Comparison of ENCODE assay signal across 22 mouse cellular contexts in the genomic region with DNA sequence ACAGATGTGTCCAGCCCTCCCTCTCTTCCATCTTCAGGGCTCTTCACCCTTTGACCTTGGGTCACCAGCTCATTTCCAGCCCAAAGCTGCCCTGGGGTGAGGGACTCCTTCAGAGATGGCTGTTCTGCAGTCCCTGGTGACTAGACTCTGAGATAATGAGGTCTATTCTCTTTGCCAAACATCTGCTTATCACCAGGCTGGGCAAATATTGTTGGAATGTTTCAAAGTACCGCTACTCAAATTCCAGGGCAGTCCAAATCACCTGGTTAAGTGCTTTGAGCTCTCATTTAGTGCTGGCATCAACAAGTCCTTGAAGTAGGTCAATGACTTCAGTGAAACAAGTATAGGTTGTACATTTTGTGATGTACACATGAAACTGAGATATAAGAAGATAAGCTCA. TPM values are rescaled to one million over a fixed set of nuclear protein-coding genes. Genes with fewer than 3 reads are reported as not detected.
DNase-seq lines count a peak whose midpoint lies in the region; ATAC-seq and TF ChIP-seq lines count a peak whose summit lies in the region.
"Had no signal": no experiment of that assay in that cellular context is flagged by ENCODE, and none has a peak within 500 bp of the region (broad histone marks: within the 10 kb centered on the region; RNA-seq: fewer than 3 reads in every experiment).

No protein-coding gene starts in this region.

- no peak overlapping the region for H3K9ac ChIP-seq in liver, postnatal 0 days (replicated peaks)
- no peak overlapping the region for H3K9ac ChIP-seq in liver, embryonic 11.5 days (ENCODE audit: low read depth, low read length)
- H3K9ac ChIP-seq: forebrain, embryonic 13.5 days; forebrain, postnatal 0 days; heart, embryonic 13.5 days; hindbrain, embryonic 15.5 days had no signal

- WGBS in liver, postnatal 0 days (ENCODE audit: insufficient replicate concordance) = 49% methylated on average over 1 of the region's 1 CpGs
- 33% methylated on average over 1 of the region's 1 CpGs for WGBS in liver, embryonic 11.5 days

- H3K4me2 ChIP-seq in liver, postnatal 0 days (ENCODE audit: low read depth, low read length) = no peak overlapping the region
- H3K4me2 ChIP-seq in liver, embryonic 11.5 days = no peak overlapping the region
- H3K4me2 ChIP-seq: forebrain, embryonic 13.5 days; heart, embryonic 13.5 days; hindbrain, embryonic 15.5 days had no signal

- H3K9me3 ChIP-seq in liver, postnatal 0 days (ENCODE audit: low read length) = no peaks in the 10 kb centered on the region
- H3K9me3 ChIP-seq in liver, embryonic 11.5 days (ENCODE audit: control insufficient read depth, low read length) = no peaks in the 10 kb centered on the region
- H3K9me3 ChIP-seq: embryonic facial prominence, embryonic 10.5 days; forebrain, embryonic 13.5 days; G1E; heart, embryonic 13.5 days; hindbrain, embryonic 15.5 days had no signal

- ATAC-seq in liver, postnatal 0 days = peak; percentile 77
- no peak for ATAC-seq in liver, embryonic 11.5 days (replicated peaks; ENCODE audit: low FRiP score)
- ATAC-seq: CD4-positive, CD25-positive, alpha-beta regulatory T cell, adult 4 months; forebrain, embryonic 13.5 days; forebrain, postnatal 0 days had no signal

- H3K27ac ChIP-seq in liver, postnatal 0 days (ENCODE audit: low read depth) = peak overlapping the region; percentile 44
- H3K27ac ChIP-seq in liver, embryonic 11.5 days (ENCODE audit: low read depth, low read length) = no peak overlapping the region
- H3K27ac ChIP-seq: embryonic facial prominence, embryonic 10.5 days; forebrain, embryonic 13.5 days; heart, embryonic 13.5 days; hindbrain, embryonic 15.5 days had no signal

- peak; percentile 14 for DNase-seq in embryo, embryonic 10 days (ENCODE audit: low spot score)
- DNase-seq in embryo, embryonic 9.5 days (ENCODE audit: extremely low spot score) = no peak
- peak; percentile 46 for DNase-seq in kidney, adult 9 months
- DNase-seq in kidney, adult 18-20 months = no peak
- DNase-seq in liver, postnatal 0 days = no peak
- no peak for DNase-seq in liver, embryonic 11.5 days (ENCODE audit: low spot score)
- peak; percentile 49 for DNase-seq in yolk sac, embryonic 10.5 days (ENCODE audit: low spot score)
- DNase-seq: adrenal gland, adult 8-10 months; adrenal gland, postnatal 36 days; B cell, adult 2 months; cerebellum, adult 2 months; cerebellum, postnatal 10 days; forebrain, postnatal 0 days; gastrocnemius, postnatal 14 days; heart, postnatal 36 days had no signal

- no peak for TF ChIP-seq CTCF in liver, postnatal 0 days (IDR thresholded peaks at IDR 0.05; ENCODE audit: low read depth)

- no peak overlapping the region for H3K4me3 ChIP-seq in liver, postnatal 0 days (ENCODE audit: low read depth, low read length)
- H3K4me3 ChIP-seq in liver, embryonic 11.5 days (ENCODE audit: low read depth, low read length) = no peak overlapping the region
- H3K4me3 ChIP-seq: embryonic facial prominence, embryonic 10.5 days; forebrain, embryonic 13.5 days; heart, embryonic 13.5 days; hindbrain, embryonic 15.5 days had no signal

- no peaks in the 10 kb centered on the region for H3K36me3 ChIP-seq in liver, postnatal 0 days (replicated peaks; ENCODE audit: insufficient read depth, low read length)
- H3K36me3 ChIP-seq in liver, embryonic 11.5 days (ENCODE audit: control insufficient read depth, insufficient read depth, low read length) = no peaks in the 10 kb centered on the region
- H3K36me3 ChIP-seq: embryonic facial prominence, embryonic 10.5 days; G1E; heart, embryonic 13.5 days; hindbrain, embryonic 15.5 days had no signal

- H3K27me3 ChIP-seq in liver, postnatal 0 days (ENCODE audit: insufficient read depth, low read length) = no peaks in the 10 kb centered on the region
- no peaks in the 10 kb centered on the region for H3K27me3 ChIP-seq in liver, embryonic 11.5 days (replicated peaks; ENCODE audit: control insufficient read depth, insufficient read depth, low read length)
- H3K27me3 ChIP-seq: forebrain, embryonic 13.5 days; heart, embryonic 13.5 days; hindbrain, embryonic 15.5 days had no signal

- TF ChIP-seq EP300 in liver, postnatal 0 days (IDR thresholded peaks at IDR 0.05; ENCODE audit: low read depth) = 0 out of 2 replicates have a peak, but pooled peaks have one; percentile 21

- H3K4me1 ChIP-seq in liver, postnatal 0 days (ENCODE audit: insufficient read depth) = no peaks in the 10 kb centered on the region
- H3K4me1 ChIP-seq in liver, embryonic 11.5 days (replicated peaks; ENCODE audit: control insufficient read depth, insufficient read depth, low read length) = no peaks in the 10 kb centered on the region
- H3K4me1 ChIP-seq: embryonic facial prominence, embryonic 10.5 days; forebrain, embryonic 13.5 days; hindbrain, embryonic 15.5 days had no signal

RNA-seq across cellular contexts. Expression of a gene that starts 57.3 kb away (rescaled TPM):
- polyA plus RNA-seq in liver, postnatal 0 days (2015; fragmentation: Nextera tagmentation; extraction: Ambion mirVana) = not detected in 2 replicates
- 0.16 TPM in 1 of 2 replicates, not detected in the other for polyA plus RNA-seq in liver, embryonic 11.5 days (2014; fragmentation: Nextera tagmentation; extraction: Ambion mirVana)
- polyA plus RNA-seq: CD4-positive, CD25-positive, alpha-beta regulatory T cell, adult 4 months; cerebellum, adult 2 months; forebrain, embryonic 13.5 days; G1E; heart, postnatal 0 days had no signal

Comparison
In these comparisons a context has a peak if more than half of its experiments do, and no peak if none do; other contexts are left out.
1. DNase-seq: peak in embryo, embryonic 10 days (single experiment), kidney, adult 9 months (single experiment) and yolk sac, embryonic 10.5 days (single experiment); none in embryo, embryonic 9.5 days (single experiment), kidney, adult 18-20 months (single experiment), liver, postnatal 0 days (single experiment) and liver, embryonic 11.5 days (single experiment).